ENCODE assay signal across 23 mouse cellular contexts in genomic region chr17:43904896-43905295, GRCm38 (mm10).
A peak's percentile ranks its signal among the peaks of the same experiment; 100 is the strongest.
DNase-seq lines count a peak whose midpoint lies in the region; TF ChIP-seq lines count a peak whose summit lies in the region.
"Had no signal": no experiment of that assay in that cellular context is flagged by ENCODE, and none has a peak within 500 bp of the region (broad histone marks: within the 10 kb centered on the region; RNA-seq: fewer than 3 reads in every experiment).

No protein-coding gene starts in this region.

- intact Hi-C loops in left cerebral cortex, adult 2 months (cut with DNase I), result loop anchor here (2.0 to 5.0 kb wide), 2 partner anchors 47 to 72 kb away; no protein-coding TSS in a partner anchor
- intact Hi-C loops in left cerebral cortex, postnatal 4 days (cut with DNase I), result no loop called here
- intact Hi-C loops in left cerebral cortex, postnatal 25 days (cut with DNase I), result no loop called here

- no peak overlapping the region for H3K4me3 ChIP-seq in left cerebral cortex, adult 2 months
- H3K4me3 ChIP-seq: erythroblast, embryonic 14.5 days; hindbrain, embryonic 13.5 days; liver, embryonic 12.5 days; midbrain, embryonic 10.5 days; midbrain, embryonic 15.5 days had no signal

- DNase-seq in left cerebral cortex, adult 2 months (ENCODE audit: extremely low spot score in 1 of 2, low spot score in 2 of 2), result peak; percentile 31 to 35
- no peak for DNase-seq in left cerebral cortex, postnatal 4 days
- peak; percentile 42 to 52 for DNase-seq in right cerebral cortex, adult 2 months (ENCODE audit: low spot score in 2 of 2)
- no peak for DNase-seq in right cerebral cortex, postnatal 10 days (ENCODE audit: low spot score in 2 of 2)
- DNase-seq in left cerebral cortex, postnatal 25 days (ENCODE audit: low spot score in 2 of 2), result peak; percentile 26 to 83
- DNase-seq in telencephalon, adult 2 months (ENCODE audit: low read depth, low spot score), result peak; percentile 46
- no peak for DNase-seq in adrenal gland, adult 8-10 months
- DNase-seq in cerebellum, postnatal 4 days (ENCODE audit: low spot score in 2 of 2), result no peak
- DNase-seq: adrenal gland, postnatal 25 days; cerebellum, adult 18-20 months; cerebellum, postnatal 10 days; gastrocnemius, postnatal 25 days; heart, postnatal 4 days; kidney, adult 9 months; kidney, postnatal 14 days; liver, postnatal 0 days; lung, postnatal 14 days; thymus, postnatal 4 days had no signal

- peak overlapping the region; percentile 56 for H3K27ac ChIP-seq in left cerebral cortex, adult 2 months
- H3K27ac ChIP-seq: hindbrain, embryonic 13.5 days; liver, embryonic 12.5 days; midbrain, embryonic 10.5 days; midbrain, embryonic 15.5 days had no signal

- TF ChIP-seq CTCF in left cerebral cortex, adult 2 months (IDR thresholded peaks at IDR 0.05), result no peak

Comparison
In these comparisons a context has a peak if more than half of its experiments do, and no peak if none do; other contexts are left out.
1. DNase-seq: peak in left cerebral cortex, adult 2 months (2 of 2), right cerebral cortex, adult 2 months (2 of 2), left cerebral cortex, postnatal 25 days (2 of 2) and telencephalon, adult 2 months (single experiment); none in left cerebral cortex, postnatal 4 days (single experiment), right cerebral cortex, postnatal 10 days (0 of 2), adrenal gland, adult 8-10 months (single experiment) and cerebellum, postnatal 4 days (0 of 2).